Mouse (Mus musculus): Measurements from ENCODE around the gene Fam131c. TPM values are rescaled to one million over a fixed set of nuclear protein-coding genes. Genes with fewer than 3 reads are reported as not detected.

The Fam131c gene
- polyA plus RNA-seq, 1 experiment from 2014 or later, result 0.08 TPM

- no peak for ATAC-seq (ENCODE audit: insufficient read depth)
Observed at GRCm38 (mm10) chr4:141336196-141336595, 31.8 kb upstream of the Fam131c start.

GRCm38 (mm10) chr4:141337986-141338385 is 30.0 kb upstream of the Fam131c start:
- ATAC-seq (ENCODE audit: insufficient read depth), result no peak
- Histone ChIP-seq H3K4me2 (no peak overlapping the region), H3K4me1 (replicated peaks) (no peaks in the 10 kb centered on the region), H3K27ac (replicated peaks) (no peak overlapping the region), H3K9ac (no peak overlapping the region), H3K36me3 (replicated peaks) (no peaks in the 10 kb centered on the region), H3K4me3 (replicated peaks) (no peak overlapping the region), H3K9me3 (replicated peaks) (no peaks in the 10 kb centered on the region), H3K27me3 (peaks cover 21% of the 10 kb centered on the region)
- WGBS (ENCODE audit: insufficient replicate concordance), result 56% methylated on average over 6 of the region's 6 CpGs

More at GRCm38 (mm10) chr4:141336196-141336595, 31.8 kb upstream of the Fam131c start:
- Histone ChIP-seq H3K9ac (no peak overlapping the region), H3K36me3 (replicated peaks) (no peaks in the 10 kb centered on the region), H3K27me3 (peaks cover 17% of the 10 kb centered on the region), H3K4me2 (no peak overlapping the region), H3K4me1 (replicated peaks) (no peaks in the 10 kb centered on the region), H3K4me3 (replicated peaks) (no peak overlapping the region), H3K9me3 (replicated peaks) (no peaks in the 10 kb centered on the region), H3K27ac (replicated peaks) (no peak overlapping the region)
- WGBS (ENCODE audit: insufficient replicate concordance), result 61% methylated on average over 6 of the region's 6 CpGs

GRCm38 (mm10) chr4:141338853-141339252 is 29.2 kb upstream of the Fam131c start:
- no peaks in the 10 kb centered on the region for H3K9me3 ChIP-seq (replicated peaks)
- WGBS (ENCODE audit: insufficient replicate concordance), result 7% methylated on average over 1 of the region's 1 CpGs
- no peak overlapping the region for H3K9ac ChIP-seq
- no peak for ATAC-seq (ENCODE audit: insufficient read depth)
- H3K36me3 ChIP-seq (replicated peaks), result no peaks in the 10 kb centered on the region
- H3K4me3 ChIP-seq (replicated peaks), result no peak overlapping the region
- H3K4me1 ChIP-seq (replicated peaks), result no peaks in the 10 kb centered on the region
- peaks cover 21% of the 10 kb centered on the region for H3K27me3 ChIP-seq
- no peak overlapping the region for H3K4me2 ChIP-seq
- H3K27ac ChIP-seq (replicated peaks), result no peak overlapping the region

GRCm38 (mm10) chr4:141341477-141341876 is 26.5 kb upstream of the Fam131c start:
- H3K36me3 ChIP-seq (replicated peaks), result no peaks in the 10 kb centered on the region
- H3K9ac ChIP-seq, result no peak overlapping the region
- peaks cover 17% of the 10 kb centered on the region for H3K27me3 ChIP-seq
- no peak overlapping the region for H3K27ac ChIP-seq (replicated peaks)
- no peaks in the 10 kb centered on the region for H3K4me1 ChIP-seq (replicated peaks)
- ATAC-seq (ENCODE audit: insufficient read depth), result no peak
- H3K9me3 ChIP-seq (replicated peaks), result no peaks in the 10 kb centered on the region
- 39% methylated on average over 7 of the region's 7 CpGs for WGBS (ENCODE audit: insufficient replicate concordance)
- H3K4me3 ChIP-seq (replicated peaks), result no peak overlapping the region
- no peak overlapping the region for H3K4me2 ChIP-seq

- Histone ChIP-seq H3K9ac (no peak overlapping the region), H3K36me3 (replicated peaks) (no peaks in the 10 kb centered on the region), H3K27me3 (peaks cover 6% of the 10 kb centered on the region), H3K27ac (replicated peaks) (no peak overlapping the region), H3K4me2 (no peak overlapping the region), H3K4me1 (replicated peaks) (peaks cover 3% of the 10 kb centered on the region; the same call in 1 of the 2 replicates), H3K9me3 (replicated peaks) (no peaks in the 10 kb centered on the region), H3K4me3 (replicated peaks) (no peak overlapping the region)
- 57% methylated on average over 7 of the region's 7 CpGs for WGBS (ENCODE audit: insufficient replicate concordance)
- ATAC-seq (ENCODE audit: insufficient read depth), result no peak
Observed at GRCm38 (mm10) chr4:141343515-141343914, 24.5 kb upstream of the Fam131c start.

DNA sequence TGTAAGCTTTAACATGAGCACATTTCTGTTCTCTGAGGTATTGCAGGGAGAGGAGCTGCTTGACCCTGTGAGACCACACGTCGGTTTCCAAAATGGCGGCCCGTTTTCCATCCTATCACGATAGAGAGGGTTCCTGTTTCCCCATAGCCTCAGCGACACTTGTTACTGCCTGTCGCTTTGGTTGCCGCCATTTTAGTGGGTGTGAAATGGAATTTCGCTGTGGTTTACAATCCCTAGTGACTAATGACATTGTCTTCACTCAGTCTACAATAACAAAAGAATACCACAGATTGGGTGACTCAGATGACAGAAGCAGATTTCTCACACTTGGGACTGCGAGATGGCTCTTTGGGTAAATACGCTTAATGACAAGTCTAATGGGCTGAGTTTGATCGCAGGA is 22.8 kb upstream of the Fam131c start:
- 71% methylated on average over 12 of the region's 12 CpGs for WGBS (ENCODE audit: insufficient replicate concordance)
- no peak overlapping the region for H3K4me2 ChIP-seq
- peaks cover 3% of the 10 kb centered on the region; the same call in 1 of the 2 replicates for H3K4me1 ChIP-seq (replicated peaks)
- no peak overlapping the region for H3K9ac ChIP-seq
- H3K9me3 ChIP-seq (replicated peaks), result no peaks in the 10 kb centered on the region
- H3K4me3 ChIP-seq (replicated peaks), result no peak overlapping the region
- peaks cover 5% of the 10 kb centered on the region for H3K27me3 ChIP-seq
- no peak for ATAC-seq (ENCODE audit: insufficient read depth)
- no peak overlapping the region for H3K27ac ChIP-seq (replicated peaks)
- H3K36me3 ChIP-seq (replicated peaks), result no peaks in the 10 kb centered on the region

DNA sequence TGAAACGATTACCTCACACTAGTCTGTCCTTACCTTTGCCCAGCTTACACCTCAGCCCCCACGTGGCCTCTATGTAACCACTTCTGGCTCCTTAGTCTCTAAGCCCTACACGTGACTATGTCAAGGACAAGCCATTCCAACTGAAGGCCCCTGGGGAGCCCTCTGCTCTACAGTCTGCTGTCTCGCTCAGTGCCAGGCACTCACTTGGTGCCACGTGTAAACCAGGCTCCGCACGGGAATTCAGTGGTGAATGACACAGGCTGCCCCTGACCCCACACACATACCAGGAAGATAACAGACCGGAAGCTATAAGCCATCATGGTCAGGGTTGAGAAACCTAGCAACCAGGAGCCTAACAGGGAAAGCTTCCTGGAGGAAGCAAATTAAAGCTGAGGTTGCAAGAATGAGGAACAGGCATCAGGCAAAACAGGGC is 20.6 kb upstream of the Fam131c start:
- Histone ChIP-seq H3K27me3 (no peaks in the 10 kb centered on the region), H3K4me3 (replicated peaks) (no peak overlapping the region), H3K4me1 (replicated peaks) (peaks cover 3% of the 10 kb centered on the region; the same call in 1 of the 2 replicates), H3K9ac (no peak overlapping the region), H3K36me3 (replicated peaks) (no peaks in the 10 kb centered on the region), H3K9me3 (replicated peaks) (no peaks in the 10 kb centered on the region), H3K4me2 (no peak overlapping the region), H3K27ac (replicated peaks) (no peak overlapping the region)
- ATAC-seq (ENCODE audit: insufficient read depth), result peak; percentile 51
- WGBS (ENCODE audit: insufficient replicate concordance), result 22% methylated on average over 8 of the region's 8 CpGs

- H3K36me3 ChIP-seq (replicated peaks), result no peaks in the 10 kb centered on the region
- H3K27me3 ChIP-seq, result no peaks in the 10 kb centered on the region
- no peak for ATAC-seq (ENCODE audit: insufficient read depth)
- H3K9me3 ChIP-seq (replicated peaks), result no peaks in the 10 kb centered on the region
- no peak overlapping the region for H3K4me3 ChIP-seq (replicated peaks)
- H3K4me1 ChIP-seq (replicated peaks), result peaks cover 3% of the 10 kb centered on the region; the same call in 1 of the 2 replicates
- no peak overlapping the region for H3K9ac ChIP-seq
- no peak overlapping the region for H3K4me2 ChIP-seq
- no peak overlapping the region for H3K27ac ChIP-seq (replicated peaks)
- WGBS (ENCODE audit: insufficient replicate concordance), result 67% methylated on average over 11 of the region's 11 CpGs
Observed at GRCm38 (mm10) chr4:141348616-141349015, 19.4 kb upstream of the Fam131c start.

DNA sequence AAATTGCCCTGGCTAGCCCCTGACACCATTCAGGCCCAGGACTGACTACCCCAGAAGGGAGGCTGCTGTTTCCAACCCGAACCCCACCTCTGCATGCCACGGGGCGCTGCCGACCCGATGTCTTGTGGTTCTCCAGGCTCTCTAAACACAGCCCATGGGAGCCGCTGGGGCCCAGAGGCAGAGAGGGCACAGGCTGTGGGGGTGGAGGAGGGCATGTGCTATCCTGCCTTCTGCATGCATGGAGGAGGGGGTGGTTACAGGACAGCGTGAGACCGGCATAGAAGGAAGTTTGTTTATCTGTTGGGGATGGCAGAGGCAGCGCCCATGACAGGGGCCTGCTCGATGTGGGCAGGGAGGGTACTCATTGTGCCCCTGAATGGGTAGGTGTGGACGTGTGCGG is 18.0 kb upstream of the Fam131c start:
- Histone ChIP-seq H3K4me2 (no peak overlapping the region), H3K9me3 (replicated peaks) (no peaks in the 10 kb centered on the region), H3K9ac (no peak overlapping the region), H3K4me1 (replicated peaks) (peaks cover 3% of the 10 kb centered on the region; the same call in 1 of the 2 replicates), H3K36me3 (replicated peaks) (no peaks in the 10 kb centered on the region), H3K4me3 (replicated peaks) (no peak overlapping the region), H3K27me3 (no peaks in the 10 kb centered on the region), H3K27ac (replicated peaks) (no peak overlapping the region)
- 67% methylated on average over 12 of the region's 12 CpGs for WGBS (ENCODE audit: insufficient replicate concordance)
- ATAC-seq (ENCODE audit: insufficient read depth), result no peak

GRCm38 (mm10) chr4:141351972-141352371 is 16.0 kb upstream of the Fam131c start:
- 49% methylated on average over 7 of the region's 7 CpGs for WGBS (ENCODE audit: insufficient replicate concordance)
- no peak overlapping the region for H3K9ac ChIP-seq
- no peaks in the 10 kb centered on the region for H3K36me3 ChIP-seq (replicated peaks)
- no peak overlapping the region for H3K4me3 ChIP-seq (replicated peaks)
- no peak for ATAC-seq (ENCODE audit: insufficient read depth)
- peaks cover 3% of the 10 kb centered on the region; the same call in 1 of the 2 replicates for H3K4me1 ChIP-seq (replicated peaks)
- no peak overlapping the region for H3K4me2 ChIP-seq
- H3K27ac ChIP-seq (replicated peaks), result no peak overlapping the region
- no peaks in the 10 kb centered on the region for H3K9me3 ChIP-seq (replicated peaks)
- no peaks in the 10 kb centered on the region for H3K27me3 ChIP-seq

- WGBS (ENCODE audit: insufficient replicate concordance), result 60% methylated on average over 5 of the region's 5 CpGs
- no peak overlapping the region for H3K4me2 ChIP-seq
- no peaks in the 10 kb centered on the region for H3K36me3 ChIP-seq (replicated peaks)
- H3K9me3 ChIP-seq (replicated peaks), result no peaks in the 10 kb centered on the region
- no peaks in the 10 kb centered on the region; the same call in 1 of the 2 replicates for H3K4me1 ChIP-seq (replicated peaks)
- H3K9ac ChIP-seq, result no peak overlapping the region
- no peak overlapping the region for H3K27ac ChIP-seq (replicated peaks)
- H3K4me3 ChIP-seq (replicated peaks), result no peak overlapping the region
- no peak for ATAC-seq (ENCODE audit: insufficient read depth)
- H3K27me3 ChIP-seq, result no peaks in the 10 kb centered on the region
Observed at GRCm38 (mm10) chr4:141352986-141353385, 15.0 kb upstream of the Fam131c start.

- ATAC-seq (ENCODE audit: insufficient read depth), result no peak
- H3K27me3 ChIP-seq, result no peaks in the 10 kb centered on the region
- H3K27ac ChIP-seq (replicated peaks), result no peak overlapping the region
- H3K9ac ChIP-seq, result no peak overlapping the region
- no peaks in the 10 kb centered on the region for H3K36me3 ChIP-seq (replicated peaks)
- no peak overlapping the region for H3K4me2 ChIP-seq
- H3K4me3 ChIP-seq (replicated peaks), result no peak overlapping the region
- no peaks in the 10 kb centered on the region for H3K4me1 ChIP-seq (replicated peaks)
- H3K9me3 ChIP-seq (replicated peaks), result no peaks in the 10 kb centered on the region
- WGBS (ENCODE audit: insufficient replicate concordance), result 52% methylated on average over 8 of the region's 8 CpGs
Observed at GRCm38 (mm10) chr4:141353868-141354267, 14.2 kb upstream of the Fam131c start.

Measured in liver, embryonic 15.5 days (tissue).